Mouse (Mus musculus): ENCODE data around the gene Stard7. TPM values are rescaled to one million over a fixed set of nuclear protein-coding genes. Genes with fewer than 3 reads are reported as not detected.

The Stard7 gene
- polyA plus RNA-seq, 1 experiment: 25.4 TPM

DNA sequence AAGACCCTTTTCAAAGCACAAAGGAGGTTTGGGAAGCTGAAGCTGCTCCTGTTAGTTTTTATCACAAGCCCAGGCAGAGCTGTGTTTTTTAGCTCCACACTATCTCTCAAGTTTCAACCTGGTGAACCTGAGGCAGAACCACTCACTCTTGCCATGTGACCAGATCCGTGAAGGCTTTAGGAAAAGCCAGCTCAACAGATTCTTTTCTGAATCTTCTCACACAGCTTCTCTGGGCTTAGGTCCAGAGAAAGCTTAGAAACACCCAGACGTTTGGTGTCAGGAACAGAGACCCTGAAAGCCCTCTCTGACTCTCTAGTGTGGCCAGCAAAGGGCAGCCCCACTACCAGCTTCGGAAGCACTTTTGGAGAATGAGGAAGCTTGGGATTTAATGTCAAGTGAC lies 18.6 kb upstream of the Stard7 start:
- TF ChIP-seq CTCF (IDR thresholded peaks at IDR 0.05; ENCODE audit: control insufficient read depth, insufficient read depth, low read length): no peak
- no peak for TF ChIP-seq POLR2A (IDR thresholded peaks at IDR 0.05; ENCODE audit: borderline replicate concordance, control insufficient read depth, low read depth, low read length)
- WGBS: 88% methylated on average over 3 of the region's 3 CpGs
- H3K27ac ChIP-seq (ENCODE audit: control insufficient read depth, insufficient read depth, low read depth, low read length, poor library complexity): no peak overlapping the region
- H3K4me3 ChIP-seq (replicated peaks; ENCODE audit: control insufficient read depth, low read depth, low read length): no peak overlapping the region
- H3K4me1 ChIP-seq (ENCODE audit: control insufficient read depth, insufficient read depth, low read length): no peaks in the 10 kb centered on the region; the same call in 1 of the 2 replicates

- no peaks in the 10 kb centered on the region; the same call in 1 of the 2 replicates for H3K4me1 ChIP-seq (ENCODE audit: control insufficient read depth, insufficient read depth, low read length)
- TF ChIP-seq POLR2A (IDR thresholded peaks at IDR 0.05; ENCODE audit: borderline replicate concordance, control insufficient read depth, low read depth, low read length) (no peak), CTCF (IDR thresholded peaks at IDR 0.05; ENCODE audit: control insufficient read depth, insufficient read depth, low read length) (no peak)
- no peak overlapping the region for H3K27ac ChIP-seq (ENCODE audit: control insufficient read depth, insufficient read depth, low read depth, low read length, poor library complexity)
- WGBS: 83% methylated on average over 3 of the region's 3 CpGs
- no peak overlapping the region for H3K4me3 ChIP-seq (replicated peaks; ENCODE audit: control insufficient read depth, low read depth, low read length)
These were observed 18.0 kb upstream of the Stard7 start for GRCm38 (mm10) chr2:127251880-127252527.

- no peaks in the 10 kb centered on the region; the same call in 1 of the 2 replicates for H3K4me1 ChIP-seq (ENCODE audit: control insufficient read depth, insufficient read depth, low read length)
- TF ChIP-seq POLR2A (IDR thresholded peaks at IDR 0.05; ENCODE audit: borderline replicate concordance, control insufficient read depth, low read depth, low read length): no peak
- TF ChIP-seq CTCF (IDR thresholded peaks at IDR 0.05; ENCODE audit: control insufficient read depth, insufficient read depth, low read length): no peak
- no peak overlapping the region for H3K27ac ChIP-seq (ENCODE audit: control insufficient read depth, insufficient read depth, low read depth, low read length, poor library complexity)
- WGBS: 84% methylated on average over 5 of the region's 5 CpGs
- no peak overlapping the region for H3K4me3 ChIP-seq (replicated peaks; ENCODE audit: control insufficient read depth, low read depth, low read length)
These were observed 17.2 kb upstream of the Stard7 start for GRCm38 (mm10) chr2:127252787-127253186.

- no peak for TF ChIP-seq POLR2A (IDR thresholded peaks at IDR 0.05; ENCODE audit: borderline replicate concordance, control insufficient read depth, low read depth, low read length)
- Histone ChIP-seq H3K4me3 (replicated peaks; ENCODE audit: control insufficient read depth, low read depth, low read length) (no peak overlapping the region), H3K4me1 (ENCODE audit: control insufficient read depth, insufficient read depth, low read length) (no peaks in the 10 kb centered on the region; the same call in 1 of the 2 replicates), H3K27ac (ENCODE audit: control insufficient read depth, insufficient read depth, low read depth, low read length, poor library complexity) (no peak overlapping the region)
- WGBS: 81% methylated on average over 3 of the region's 3 CpGs
These were observed 15.3 kb upstream of the Stard7 start for GRCm38 (mm10) chr2:127254604-127255134.

DNA sequence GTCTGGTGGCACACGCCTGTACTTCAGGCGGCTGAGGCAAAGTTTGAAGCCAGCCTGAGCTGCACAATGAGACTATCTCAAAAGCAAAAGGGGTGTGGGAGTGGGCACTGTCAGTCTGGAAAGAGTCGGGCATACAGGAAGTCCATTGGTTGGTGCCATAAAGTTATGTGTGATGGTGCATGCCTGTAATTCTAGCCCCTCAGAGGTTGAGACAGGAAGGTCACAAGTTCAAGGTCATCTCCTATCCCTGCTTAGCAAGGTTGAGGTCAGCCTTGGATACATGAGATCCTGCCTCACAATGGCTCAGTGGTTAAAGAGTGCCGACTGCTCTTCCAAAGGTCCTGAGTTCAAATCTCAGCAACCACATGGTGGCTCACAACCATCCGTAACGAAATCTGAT lies 14.7 kb upstream of the Stard7 start:
- 88% methylated on average over 6 of the region's 6 CpGs for WGBS
- H3K27ac ChIP-seq (ENCODE audit: control insufficient read depth, insufficient read depth, low read depth, low read length, poor library complexity): no peak overlapping the region
- no peaks in the 10 kb centered on the region for H3K4me1 ChIP-seq (ENCODE audit: control insufficient read depth, insufficient read depth, low read length)
- TF ChIP-seq CTCF (IDR thresholded peaks at IDR 0.05; ENCODE audit: control insufficient read depth, insufficient read depth, low read length) (no peak), POLR2A (IDR thresholded peaks at IDR 0.05; ENCODE audit: borderline replicate concordance, control insufficient read depth, low read depth, low read length) (no peak)
- H3K4me3 ChIP-seq (replicated peaks; ENCODE audit: control insufficient read depth, low read depth, low read length): no peak overlapping the region

- Histone ChIP-seq H3K4me3 (replicated peaks; ENCODE audit: control insufficient read depth, low read depth, low read length) (no peak overlapping the region), H3K4me1 (ENCODE audit: control insufficient read depth, insufficient read depth, low read length) (no peaks in the 10 kb centered on the region), H3K27ac (ENCODE audit: control insufficient read depth, insufficient read depth, low read depth, low read length, poor library complexity) (no peak overlapping the region)
- no peak for TF ChIP-seq POLR2A (IDR thresholded peaks at IDR 0.05; ENCODE audit: borderline replicate concordance, control insufficient read depth, low read depth, low read length)
- WGBS: 83% methylated on average over 5 of the region's 5 CpGs
These were observed 10.7 kb upstream of the Stard7 start for GRCm38 (mm10) chr2:127259340-127259739.

- Histone ChIP-seq H3K4me3 (replicated peaks; ENCODE audit: control insufficient read depth, low read depth, low read length) (no peak overlapping the region), H3K4me1 (ENCODE audit: control insufficient read depth, insufficient read depth, low read length) (no peaks in the 10 kb centered on the region), H3K27ac (ENCODE audit: control insufficient read depth, insufficient read depth, low read depth, low read length, poor library complexity) (no peak overlapping the region)
- TF ChIP-seq POLR2A (IDR thresholded peaks at IDR 0.05; ENCODE audit: borderline replicate concordance, control insufficient read depth, low read depth, low read length) (no peak), CTCF (IDR thresholded peaks at IDR 0.05; ENCODE audit: control insufficient read depth, insufficient read depth, low read length) (no peak)
These were observed 7.5 kb upstream of the Stard7 start for GRCm38 (mm10) chr2:127262480-127262879.

GRCm38 (mm10) chr2:127267854-127268253 lies 2.2 kb upstream of the Stard7 start:
- Histone ChIP-seq H3K27ac (ENCODE audit: control insufficient read depth, insufficient read depth, low read depth, low read length, poor library complexity) (0 out of 2 replicates have a peak overlapping the region, but pooled peaks have one; percentile 18), H3K4me1 (ENCODE audit: control insufficient read depth, insufficient read depth, low read length) (peaks cover 2% of the 10 kb centered on the region), H3K4me3 (replicated peaks; ENCODE audit: control insufficient read depth, low read depth, low read length) (no peak overlapping the region)
- TF ChIP-seq CTCF (IDR thresholded peaks at IDR 0.05; ENCODE audit: control insufficient read depth, insufficient read depth, low read length) (no peak), POLR2A (IDR thresholded peaks at IDR 0.05; ENCODE audit: borderline replicate concordance, control insufficient read depth, low read depth, low read length) (no peak)
- WGBS: 70% methylated on average over 4 of the region's 4 CpGs
